Mouse (Mus musculus): ENCODE results near the gene Clca3a1.
"Not testable (repeated sequence)": the region's sequence is repeated elsewhere in the genome, so short reads cannot be mapped to it uniquely, and the experiment has no call there.

Gene Clca3a1

DNA sequence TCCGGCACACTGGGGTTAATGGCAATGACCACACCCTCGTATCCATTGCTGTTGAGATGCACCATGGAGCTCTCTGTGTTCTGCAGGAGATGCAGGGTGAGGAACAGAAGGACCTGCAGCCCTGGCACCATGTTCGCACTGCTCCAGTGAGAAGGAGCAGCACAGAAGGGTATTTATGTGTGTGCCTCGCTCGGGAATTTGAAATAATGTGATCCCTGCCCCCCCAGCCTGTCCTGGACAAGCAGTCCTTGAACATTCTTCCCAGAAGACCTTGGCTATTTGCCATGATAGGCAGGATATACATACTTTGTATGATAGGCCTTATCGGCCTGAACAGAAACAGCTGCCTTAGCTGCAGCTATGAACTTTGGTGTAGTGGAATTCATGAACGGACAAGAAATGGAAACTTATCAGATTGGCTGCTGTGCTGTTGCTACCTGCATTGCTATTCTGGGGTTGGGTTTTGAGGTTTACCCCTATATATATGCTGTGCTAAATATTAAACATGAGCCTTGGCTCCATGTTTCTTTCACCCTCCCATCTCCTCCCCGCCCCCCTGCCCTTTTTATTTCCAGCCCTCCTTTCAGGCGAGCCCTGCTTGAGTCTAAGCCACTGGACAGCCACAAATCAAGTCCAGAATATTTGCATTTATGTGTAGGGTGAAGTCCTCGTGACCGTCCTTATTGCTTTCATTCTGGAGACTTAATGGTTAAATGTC is at the start of gene Clca3a1:
Gene Clca3a1, minus strand, starts transcription at position 386 of the 718 bp plus-strand sequence.
- DNase-seq: no peak

DNA sequence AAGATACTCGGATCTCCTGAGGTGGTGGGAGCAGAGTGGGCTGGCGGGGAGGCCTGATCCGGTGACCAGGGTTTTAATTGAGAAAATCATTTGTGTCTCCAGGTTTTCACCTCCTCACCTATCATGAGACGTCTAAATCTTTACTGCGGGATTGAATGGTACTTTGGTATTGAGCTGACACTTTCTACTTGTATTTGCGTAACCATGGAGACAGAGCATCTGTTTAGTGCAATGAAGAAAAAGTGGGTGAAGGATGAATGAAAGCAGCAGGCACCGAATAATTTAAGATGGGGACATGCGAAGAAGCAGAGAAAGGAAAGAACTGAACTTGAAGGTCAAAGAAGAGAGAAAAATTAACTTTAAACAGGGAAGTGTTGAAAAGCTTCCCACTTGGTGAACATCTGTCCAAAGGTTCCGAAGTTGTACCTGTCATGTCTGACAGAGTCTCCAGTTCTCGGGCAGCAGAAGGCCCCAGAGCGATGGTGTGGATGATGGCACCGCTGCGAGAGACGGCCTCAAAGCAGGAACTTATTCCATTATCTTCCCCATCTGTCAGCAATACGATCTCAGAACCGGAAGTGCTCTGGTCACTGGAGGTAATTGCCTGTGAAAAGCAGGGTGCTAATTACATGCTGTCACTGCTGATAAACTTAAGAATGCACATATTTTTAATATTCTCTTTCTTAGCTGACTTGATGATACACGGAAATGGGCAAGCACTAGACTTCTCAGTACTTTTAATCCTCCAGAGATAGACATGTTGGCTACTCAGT is 47.6 kb upstream of the Clca3a1 start:
- DNase-seq: not testable (repeated sequence)

DNA sequence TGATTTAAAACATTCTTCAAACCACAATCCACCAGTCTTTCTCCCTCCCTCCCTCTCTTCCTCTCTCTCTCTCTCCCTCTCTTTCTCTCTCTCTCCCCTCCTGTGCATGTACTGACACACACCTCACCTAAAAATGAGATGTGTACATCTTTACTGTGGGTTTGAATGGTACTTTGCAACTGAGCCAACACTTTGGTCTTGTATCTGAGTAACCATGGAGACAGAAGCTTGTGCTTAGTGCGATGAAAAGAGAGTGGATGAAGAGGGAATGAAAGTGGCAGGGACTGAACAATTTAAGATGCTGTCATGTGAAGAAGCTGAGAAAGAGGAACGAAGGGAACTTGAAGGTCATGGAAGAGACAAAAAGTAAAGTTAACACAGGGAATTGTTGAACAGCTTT is 45.8 kb upstream of the Clca3a1 start:
- DNase-seq: not testable (repeated sequence)

DNA sequence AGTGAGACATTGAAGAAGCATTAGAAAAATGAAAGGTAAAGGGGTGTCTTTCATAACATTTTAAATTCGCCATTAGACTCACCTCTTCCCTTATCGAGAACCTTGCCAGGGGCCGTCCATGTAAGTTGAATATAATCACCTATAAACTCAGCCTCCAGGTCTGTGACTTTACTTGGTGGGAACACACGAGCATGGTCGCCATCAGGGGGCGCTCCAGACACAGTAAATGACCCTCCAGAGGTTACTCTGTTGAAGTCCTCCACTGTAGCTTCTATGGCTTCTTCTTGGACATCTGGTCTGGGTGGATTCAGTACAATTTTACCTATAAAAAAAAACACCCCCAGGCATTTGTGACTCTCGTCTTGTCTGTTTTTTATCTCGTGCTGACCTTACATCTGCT is 41.1 kb upstream of the Clca3a1 start:
- peak in 1 of 2 experiments; percentile 2 for DNase-seq

DNA sequence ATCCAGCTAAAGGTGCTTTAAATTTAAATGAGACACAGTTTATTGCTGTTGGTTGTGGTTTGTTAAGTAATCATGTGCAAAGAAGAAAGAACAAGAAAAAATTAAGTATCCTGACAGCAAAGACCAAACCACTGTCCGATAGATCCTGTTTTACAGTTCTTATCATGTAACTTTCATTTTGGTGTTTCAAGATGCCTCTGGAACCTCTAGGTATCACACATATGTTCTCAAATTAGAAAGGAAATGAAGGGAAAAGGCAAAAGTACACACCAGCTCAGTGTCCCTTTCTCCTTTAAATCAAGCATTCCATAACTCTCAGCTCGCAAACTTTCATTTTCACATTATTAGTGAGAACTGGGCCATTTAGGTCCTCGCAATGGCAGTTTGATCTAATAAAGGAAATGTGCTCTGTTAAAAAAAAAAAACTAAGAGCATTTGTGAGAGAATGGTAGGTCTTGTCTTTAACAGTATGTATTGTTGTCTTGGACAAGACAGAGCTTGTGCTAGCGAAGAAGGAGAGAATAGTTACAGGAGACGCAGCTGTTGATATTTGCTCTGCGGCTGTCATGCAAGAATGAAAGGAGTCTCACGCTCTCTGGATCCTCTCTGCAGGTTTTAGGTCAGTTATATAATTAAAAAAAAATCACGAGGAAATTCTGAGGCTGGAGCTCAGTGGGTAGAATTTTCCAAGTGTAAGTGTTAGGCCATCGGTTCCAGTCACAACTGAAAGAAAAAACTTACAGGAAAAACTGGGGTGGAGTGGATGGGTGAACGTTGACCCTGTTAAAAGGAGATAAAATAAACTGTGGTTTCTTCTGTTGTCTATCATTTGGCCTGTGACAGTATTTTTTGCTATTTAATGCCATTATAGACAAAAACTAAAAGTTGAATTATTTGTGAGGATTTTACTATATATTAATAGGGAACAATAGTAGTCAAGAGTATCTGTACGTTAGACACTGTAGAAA is 24.7 kb upstream of the Clca3a1 start:
- no peak for DNase-seq

DNA sequence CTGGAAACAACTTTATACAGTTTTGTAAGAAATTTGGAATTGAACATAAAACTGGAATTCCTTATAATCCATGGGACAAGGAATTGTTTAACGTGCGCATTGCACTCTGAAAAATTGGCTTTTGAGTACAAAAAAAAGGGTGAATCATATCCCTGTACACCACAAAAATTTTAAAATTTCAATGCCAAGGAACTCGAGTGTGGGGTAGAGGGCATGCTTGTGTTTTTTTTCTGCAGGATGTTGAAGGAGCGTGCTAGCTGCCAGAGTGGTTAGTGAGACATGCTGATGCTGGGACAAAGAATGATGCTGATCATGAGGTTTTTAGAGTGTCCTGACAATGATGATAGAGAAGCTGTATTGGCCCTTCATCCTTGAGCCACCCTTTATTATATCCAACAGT is 4.4 kb upstream of the Clca3a1 start:
- no peak for DNase-seq

DNA sequence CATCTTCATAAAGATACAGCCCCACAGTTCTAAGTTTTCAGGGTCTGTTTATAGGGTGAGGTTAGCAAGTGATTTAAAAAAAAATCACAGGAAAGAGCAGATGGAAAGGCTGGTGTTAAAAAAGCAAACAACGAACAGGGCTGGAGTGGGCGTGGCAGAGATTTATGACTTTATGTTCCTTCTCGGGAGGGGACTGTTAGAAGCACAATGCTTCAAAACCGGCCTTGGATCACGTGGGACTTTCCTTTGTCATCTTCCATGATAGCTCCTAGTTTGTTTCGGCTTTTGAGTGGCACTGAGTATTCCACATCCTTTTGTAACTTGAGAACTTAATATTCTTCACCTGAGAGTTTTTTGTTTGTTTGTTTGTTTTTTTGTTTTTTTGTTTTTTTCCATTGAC is 677 bp upstream of the Clca3a1 start:
- no peak for DNase-seq

DNA sequence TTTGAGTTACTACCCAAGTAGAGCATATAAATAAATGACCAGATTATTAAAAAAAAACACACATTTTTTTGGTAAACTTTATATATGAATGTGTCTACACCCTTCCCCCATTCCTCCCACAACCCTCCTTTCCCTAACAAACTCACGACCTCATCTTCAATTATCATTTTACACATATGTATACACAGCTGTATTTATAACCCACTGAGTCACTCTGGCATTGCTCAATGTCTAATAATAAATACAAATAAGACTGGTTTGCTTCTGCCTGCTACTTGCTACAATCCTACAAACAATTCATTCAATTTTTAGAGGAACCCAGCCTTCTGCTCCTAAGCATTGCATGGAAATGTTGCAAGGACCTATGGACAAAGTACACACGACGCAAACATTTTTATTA is 1.1 kb downstream of the Clca3a1 start:
- DNase-seq: no peak

DNA sequence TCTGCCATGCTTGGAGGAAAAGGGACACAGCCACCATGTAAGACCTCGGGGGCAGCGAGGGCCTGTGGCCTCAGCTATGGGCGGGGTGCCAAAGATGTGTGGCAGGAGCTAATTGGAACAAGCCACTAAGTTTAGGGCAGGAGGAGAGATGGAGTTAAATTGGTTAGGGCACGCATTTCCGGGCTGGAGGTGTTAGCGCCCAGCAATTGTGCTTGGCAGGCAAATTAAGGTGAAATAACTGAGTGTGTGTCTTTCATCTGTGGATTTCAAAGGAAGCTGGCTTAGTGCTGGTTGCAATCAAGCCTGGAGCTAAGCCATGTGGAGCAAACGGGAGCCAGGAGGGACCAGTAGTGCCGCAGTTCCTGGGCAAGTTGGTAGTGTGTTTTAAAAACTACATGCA is 4.7 kb downstream of the Clca3a1 start:
- DNase-seq: not testable (repeated sequence)

DNA sequence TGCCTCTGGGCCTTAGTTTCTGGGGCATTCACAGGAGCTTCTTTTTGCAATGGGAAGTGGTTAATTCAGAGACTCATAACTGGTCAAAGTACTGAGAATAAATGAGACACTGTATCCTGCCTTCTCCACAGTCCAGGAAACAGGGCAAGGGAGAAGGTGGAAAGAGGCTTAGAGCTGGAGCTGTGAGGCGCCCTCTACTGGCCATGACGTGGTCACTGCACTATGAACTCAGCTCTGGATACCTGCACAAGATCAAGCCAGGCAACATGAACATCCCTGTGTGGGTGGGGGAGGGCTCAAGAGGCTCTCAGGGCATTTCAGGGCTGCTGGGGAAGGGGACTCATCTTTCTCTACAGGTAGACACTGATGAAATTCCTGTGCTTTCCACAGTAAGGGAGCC is 7.7 kb downstream of the Clca3a1 start:
- DNase-seq: no peak

DNA sequence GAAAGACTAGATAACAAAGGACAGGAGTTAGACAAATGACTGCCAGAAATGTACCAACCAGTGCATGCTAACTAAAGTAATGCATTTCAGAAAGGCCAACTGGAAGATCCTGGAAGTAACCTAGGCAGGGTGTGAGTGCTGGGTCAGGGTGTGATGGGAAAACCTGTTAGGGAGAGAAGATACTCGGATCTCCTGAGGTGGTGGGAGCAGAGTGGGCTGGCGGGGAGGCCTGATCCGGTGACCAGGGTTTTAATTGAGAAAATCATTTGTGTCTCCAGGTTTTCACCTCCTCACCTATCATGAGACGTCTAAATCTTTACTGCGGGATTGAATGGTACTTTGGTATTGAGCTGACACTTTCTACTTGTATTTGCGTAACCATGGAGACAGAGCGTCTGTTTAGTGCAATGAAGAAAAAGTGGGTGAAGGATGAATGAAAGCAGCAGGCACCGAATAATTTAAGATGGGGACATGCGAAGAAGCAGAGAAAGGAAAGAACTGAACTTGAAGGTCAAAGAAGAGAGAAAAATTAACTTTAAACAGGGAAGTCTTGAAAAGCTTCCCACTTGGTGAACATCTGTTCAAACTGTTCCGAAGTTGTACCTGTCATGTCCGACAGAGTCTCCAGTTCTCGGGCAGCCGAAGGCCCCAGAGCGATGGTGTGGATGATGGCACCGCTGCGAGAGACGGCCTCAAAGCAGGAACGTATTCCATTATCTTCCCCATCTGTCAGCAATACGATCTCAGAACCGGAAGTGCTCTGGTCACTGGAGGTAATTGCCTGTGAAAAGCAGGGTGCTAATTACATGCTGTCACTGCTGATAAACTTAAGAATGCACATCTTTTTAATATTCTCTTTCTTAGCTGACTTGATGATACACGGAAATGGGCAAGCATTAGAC is 11.5 kb downstream of the Clca3a1 start:
- DNase-seq: not testable (repeated sequence)

DNA sequence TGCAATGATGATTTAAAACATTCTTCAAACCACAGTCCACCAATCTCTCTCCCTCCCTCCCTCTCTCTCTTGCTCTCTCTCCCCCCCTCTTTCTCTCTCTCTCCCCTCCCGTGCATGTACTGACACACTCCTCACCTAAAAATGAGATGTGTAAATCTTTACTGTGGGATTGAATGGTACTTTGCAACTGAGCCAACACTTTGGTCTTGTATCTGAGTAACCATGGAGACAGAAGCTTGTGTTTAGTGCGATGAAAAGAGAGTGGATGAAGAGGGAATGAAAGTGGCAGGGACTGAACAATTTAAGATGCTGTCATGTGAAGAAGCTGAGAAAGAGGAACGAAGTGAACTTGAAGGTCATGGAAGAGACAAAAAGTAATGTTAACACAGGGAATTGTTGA is 13.1 kb downstream of the Clca3a1 start:
- not testable (repeated sequence) for DNase-seq

DNA sequence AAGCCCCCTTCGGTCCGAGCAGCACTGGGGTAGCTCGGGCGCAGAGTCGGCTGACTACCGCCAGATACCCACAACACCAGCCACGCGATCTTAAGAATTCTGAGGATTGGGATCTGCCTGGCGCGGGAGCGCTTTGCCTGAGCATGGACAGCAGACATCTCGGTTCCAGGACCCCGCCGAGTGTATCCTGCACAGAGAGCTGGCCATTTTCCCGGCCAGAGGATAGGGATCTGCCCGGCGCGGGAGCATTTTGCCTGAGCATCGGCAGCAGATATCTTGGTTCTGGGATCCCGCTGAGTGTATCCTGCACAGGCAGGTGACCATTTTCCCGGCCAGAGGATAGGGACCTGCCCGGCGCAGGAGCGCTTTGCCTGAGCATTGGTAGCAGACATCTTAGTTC is 22.4 kb downstream of the Clca3a1 start:
- not testable (repeated sequence) for DNase-seq

DNA sequence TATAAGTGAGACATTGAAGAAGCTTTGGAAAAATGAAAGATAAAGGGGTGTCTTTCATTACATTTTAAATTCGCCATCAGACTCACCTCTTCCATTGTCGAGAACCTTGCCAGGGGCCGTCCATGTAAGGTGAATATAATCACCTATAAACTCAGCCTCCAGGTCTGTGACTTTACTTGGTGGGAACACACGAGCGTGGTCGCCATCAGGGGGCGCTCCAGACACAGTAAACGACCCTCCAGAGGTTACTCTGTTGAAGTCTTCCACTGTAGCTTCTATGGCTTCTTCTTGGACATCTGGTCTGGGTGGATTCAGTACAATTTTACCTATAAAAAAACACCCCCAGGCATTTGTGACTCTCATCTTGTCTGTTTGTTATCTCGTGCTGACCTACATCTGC is 23.9 kb downstream of the Clca3a1 start:
- no peak for DNase-seq

DNA sequence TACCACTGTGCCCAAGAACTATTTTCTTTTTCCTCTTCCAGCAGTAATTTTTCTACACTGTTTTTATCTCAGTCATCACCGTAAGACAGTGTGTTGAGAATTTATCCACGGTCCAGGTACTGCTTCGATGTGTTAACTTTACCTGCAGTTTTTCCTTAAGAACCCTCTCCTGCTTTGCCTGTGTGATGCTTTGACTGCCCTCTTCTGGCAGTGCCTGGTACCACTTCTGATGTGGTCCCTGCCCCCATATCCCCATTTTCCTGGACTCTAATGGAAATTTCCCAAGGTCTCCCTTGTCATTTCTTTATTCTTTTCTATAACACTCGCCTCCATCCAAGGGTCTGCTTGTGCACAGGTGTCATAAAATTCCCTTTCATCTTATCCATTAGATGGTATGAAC is 37.3 kb downstream of the Clca3a1 start:
- DNase-seq: peak in 1 of 2 experiments; percentile 13

DNA sequence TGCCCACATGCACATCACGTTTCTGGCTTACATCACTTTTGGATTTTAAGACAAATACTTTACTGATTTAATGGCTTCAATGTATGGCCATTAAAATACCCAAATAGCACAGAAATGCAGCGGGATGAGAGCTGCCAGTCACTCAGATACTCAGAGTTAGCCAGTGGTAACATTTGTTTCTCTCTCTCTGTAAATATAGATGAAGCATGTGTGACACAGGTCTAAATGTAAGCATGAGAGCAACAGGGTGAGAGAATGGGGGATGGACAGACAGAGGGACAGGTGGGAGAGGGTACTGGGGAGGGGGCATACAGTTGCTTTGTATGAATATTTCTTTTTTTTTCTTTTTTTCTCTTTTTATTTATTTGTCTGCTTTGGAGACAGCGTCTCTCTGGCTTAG is 38.2 kb downstream of the Clca3a1 start:
- DNase-seq: not testable (repeated sequence)

DNA sequence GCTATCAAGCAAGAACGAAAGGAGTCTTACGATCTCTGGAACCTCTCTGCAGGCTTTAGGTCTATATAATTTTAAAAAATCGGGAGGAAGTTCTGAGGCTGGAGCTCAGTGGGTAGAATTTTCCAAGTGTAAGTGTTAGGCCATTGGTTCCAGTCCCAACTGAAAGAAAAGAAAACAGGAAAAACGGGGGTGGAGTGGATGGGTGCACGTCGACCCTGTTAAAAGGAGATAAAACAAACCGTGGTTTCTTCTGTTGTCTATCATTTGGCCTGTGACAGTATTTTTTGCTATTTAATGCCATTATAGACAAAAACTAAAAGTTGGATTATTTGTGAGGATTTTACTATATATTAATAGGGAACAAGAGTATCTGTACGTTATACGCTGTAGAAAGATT is 38.9 kb downstream of the Clca3a1 start:
- DNase-seq: no peak

DNA sequence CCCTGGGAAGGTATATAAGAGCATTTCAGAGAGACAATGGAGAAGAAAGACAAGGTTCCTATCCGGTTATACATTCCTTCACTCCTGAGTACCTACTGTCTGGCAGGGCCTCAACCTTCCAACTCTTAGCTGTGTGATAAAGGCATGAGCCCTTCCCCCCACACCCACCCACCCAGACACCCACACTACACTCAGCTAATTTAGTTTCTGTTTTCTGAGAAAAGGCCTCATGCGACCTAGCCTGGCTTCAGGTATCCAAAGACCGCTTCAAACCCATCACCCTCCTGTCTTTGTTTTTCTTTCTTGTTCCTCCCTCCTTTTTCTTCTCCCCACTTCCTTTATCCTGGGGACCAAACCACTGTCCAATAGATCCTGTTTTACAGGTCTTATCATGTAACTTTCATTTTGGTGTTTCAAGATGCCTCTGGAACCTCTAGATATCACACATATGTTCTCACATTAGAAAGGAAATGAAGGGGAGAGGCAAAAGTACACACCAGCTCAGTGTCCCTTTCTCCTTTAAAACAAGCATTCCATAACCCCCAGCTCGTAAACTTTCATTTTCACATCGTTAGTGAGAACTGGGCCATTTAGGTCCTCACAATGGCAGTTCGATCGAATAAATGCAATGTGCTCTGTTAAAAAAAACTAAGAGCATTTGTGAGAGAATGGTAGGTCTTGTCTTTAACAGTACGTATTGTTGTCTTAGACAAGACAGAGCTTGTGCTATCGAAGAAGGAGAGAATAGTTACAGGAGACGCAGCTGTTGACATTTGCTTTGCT is 39.5 kb downstream of the Clca3a1 start:
- no peak for DNase-seq

DNA sequence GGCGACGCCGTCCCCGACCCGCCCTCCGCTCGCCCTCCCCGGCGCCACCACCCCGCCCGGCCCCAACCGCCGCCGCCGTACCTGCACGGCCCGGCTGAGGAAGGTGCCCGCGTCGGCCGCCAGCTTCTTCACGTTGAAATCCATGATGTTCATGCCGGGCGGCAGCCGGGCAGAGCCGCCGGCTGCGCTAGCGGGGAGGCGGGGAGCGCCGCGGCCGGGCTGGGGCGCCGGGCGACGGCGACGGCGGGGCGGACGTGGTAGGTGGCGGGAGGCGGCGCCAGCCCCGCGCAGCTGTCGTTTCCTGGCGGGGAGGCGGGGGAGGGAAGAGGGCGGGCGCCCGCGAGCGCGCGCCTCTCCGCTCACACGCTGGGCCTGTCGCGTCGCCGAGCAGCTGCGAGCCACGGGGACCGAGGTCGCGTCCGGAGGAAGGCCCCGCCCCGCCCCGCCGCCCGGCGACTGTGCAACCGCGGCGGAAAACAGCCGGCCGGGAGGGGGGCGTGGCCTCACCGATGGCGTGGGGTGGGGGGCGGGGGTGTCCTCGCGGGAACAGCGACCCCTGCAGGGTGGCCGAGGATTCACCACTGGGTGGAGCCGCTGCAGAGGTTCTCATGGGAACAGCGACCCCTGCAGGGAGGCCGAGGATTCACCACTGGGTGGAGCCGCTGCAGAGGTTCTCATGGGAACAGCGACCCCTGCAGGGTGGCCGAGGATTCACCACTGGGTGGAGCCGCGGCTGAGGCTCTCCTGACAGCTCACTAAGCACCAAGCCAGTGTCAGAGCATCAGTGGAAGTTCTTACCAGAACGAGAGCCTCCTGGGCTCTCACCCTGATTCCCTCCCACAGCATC is 40.7 kb downstream of the Clca3a1 start, which contains the start of gene Sh3glb1:
Gene Sh3glb1, minus strand, starts transcription at position 435 of the 847 bp plus-strand sequence.
- DNase-seq: peak; percentile 85

All from thymus, adult 18-20 months (tissue).